ENCODE assay signal across 8 mouse cellular contexts in genomic region chrX:12003106-12003505, GRCm38 (mm10).
DNase-seq lines count a peak whose midpoint lies in the region; ATAC-seq and TF ChIP-seq lines count a peak whose summit lies in the region.

No protein-coding gene starts in this region.

- no peak for ATAC-seq in liver, embryonic 13.5 days (ENCODE audit: low read depth)

- peak; percentile 19 for DNase-seq in gastrocnemius, adult 2 months
- no peak for DNase-seq in gastrocnemius, adult 18-20 months (ENCODE audit: low spot score)
- DNase-seq in spleen, postnatal 10 days (ENCODE audit: low spot score in 2 of 2): peak; percentile 45 to 47
- DNase-seq in spleen, postnatal 14 days (ENCODE audit: low spot score in 2 of 2): no peak
- no peak for DNase-seq in liver, embryonic 13.5 days
- DNase-seq in adrenal gland, adult 18-20 months (ENCODE audit: low spot score in 2 of 2): no peak
- DNase-seq in layer of hippocampus, adult 2 months (ENCODE audit: low spot score in 2 of 2): no peak
- no peak for DNase-seq in left cerebral cortex, adult 11 months (ENCODE audit: low spot score)

- intact Hi-C loops in gastrocnemius, adult 2 months (cut with DNase I): loop anchor here (10.0 kb wide), 2 partner anchors 168 to 368 kb away; no protein-coding TSS in a partner anchor

- peak overlapping the region; percentile 87 for H3K4me2 ChIP-seq in liver, embryonic 13.5 days

- 2% methylated on average over 9 of the region's 9 CpGs for WGBS in liver, embryonic 13.5 days (ENCODE audit: insufficient replicate concordance)

- TF ChIP-seq CTCF in gastrocnemius, adult 2 months (IDR thresholded peaks at IDR 0.05): no peak
- TF ChIP-seq CTCF in layer of hippocampus, adult 2 months (conservative IDR thresholded peaks at IDR 0.05): no peak

- peak overlapping the region; percentile 81 for H3K9ac ChIP-seq in liver, embryonic 13.5 days

- no peak overlapping the region for H3K4me3 ChIP-seq in gastrocnemius, adult 2 months
- peak overlapping the region; percentile 55 for H3K4me3 ChIP-seq in liver, embryonic 13.5 days (replicated peaks)
- H3K4me3 ChIP-seq in layer of hippocampus, adult 2 months: no peak overlapping the region

- H3K27ac ChIP-seq in gastrocnemius, adult 2 months: peak overlapping the region; percentile 92; the same call in 1 of the 2 replicates
- H3K27ac ChIP-seq in liver, embryonic 13.5 days: peak overlapping the region; percentile 97
- no peak overlapping the region for H3K27ac ChIP-seq in layer of hippocampus, adult 2 months

- H3K4me1 ChIP-seq in liver, embryonic 13.5 days (replicated peaks): peaks cover 88% of the 10 kb centered on the region

- H3K36me3 ChIP-seq in liver, embryonic 13.5 days: no peaks in the 10 kb centered on the region

- peaks cover 67% of the 10 kb centered on the region for H3K27me3 ChIP-seq in liver, embryonic 13.5 days

- no peaks in the 10 kb centered on the region for H3K9me3 ChIP-seq in liver, embryonic 13.5 days (replicated peaks)

Comparison
In these comparisons a context has a peak if more than half of its experiments do, and no peak if none do; other contexts are left out.
1. DNase-seq: peak in gastrocnemius, adult 2 months (single experiment) and spleen, postnatal 10 days (2 of 2); none in gastrocnemius, adult 18-20 months (single experiment), spleen, postnatal 14 days (0 of 2), liver, embryonic 13.5 days (single experiment), adrenal gland, adult 18-20 months (0 of 2), layer of hippocampus, adult 2 months (0 of 2) and left cerebral cortex, adult 11 months (single experiment).